Mouse (Mus musculus): Measurements from ENCODE around the gene Usp6nl. TPM values are rescaled to one million over a fixed set of nuclear protein-coding genes. Genes with fewer than 3 reads are reported as not detected.

The Usp6nl gene
- 16.7 and 18.8 TPM in 2 replicates for total RNA-seq (2014; rRNA removed)
- polyA plus RNA-seq (2015; fragmentation: Nextera tagmentation; extraction: Ambion mirVana), result 4.7 and 5.7 TPM in 2 replicates

GRCm38 (mm10) chr2:6322376-6322901 lies at the start of gene Usp6nl:
Usp6nl (plus strand) TSS chr2:6322667.
- ATAC-seq (ENCODE audit: low FRiP score), result peak; percentile 90
- H3K9me3 ChIP-seq (ENCODE audit: low read length), result no peaks in the 10 kb centered on the region
- TF ChIP-seq CTCF (IDR thresholded peaks at IDR 0.05), result no peak
- H3K27ac ChIP-seq (ENCODE audit: low read depth, low read length), result peak within 1 kb of the TSS; percentile 96
- H3K4me3 ChIP-seq (ENCODE audit: low read depth, low read length), result peak within 1 kb of the TSS; percentile 94
- H3K27me3 ChIP-seq (ENCODE audit: insufficient read depth, low read length), result no peaks in the 10 kb centered on the region
- H3K4me1 ChIP-seq (ENCODE audit: insufficient read depth, low read length), result 0 out of 2 replicates have a peak, but pooled peaks cover 3% of the 10 kb centered on the region
- under 1% methylated on average over 44 of the region's 75 CpGs for WGBS
- H3K36me3 ChIP-seq (ENCODE audit: insufficient read depth, low read length), result no peaks in the 10 kb centered on the region
- peak within 1 kb of the TSS; percentile 99 for H3K9ac ChIP-seq (replicated peaks; ENCODE audit: low read length, poor library complexity, severe bottlenecking)
- peak; percentile 78 for DNase-seq (ENCODE audit: low spot score)
- peak within 1 kb of the TSS; percentile 78 for H3K4me2 ChIP-seq (ENCODE audit: low read depth, low read length, poor library complexity, severe bottlenecking)

- H3K36me3 ChIP-seq (ENCODE audit: insufficient read depth, low read length), result no peaks in the 10 kb centered on the region
- no peak overlapping the region for H3K4me3 ChIP-seq (ENCODE audit: low read depth, low read length)
- H3K4me2 ChIP-seq (ENCODE audit: low read depth, low read length, poor library complexity, severe bottlenecking), result no peak overlapping the region
- no peaks in the 10 kb centered on the region for H3K27me3 ChIP-seq (ENCODE audit: insufficient read depth, low read length)
- H3K27ac ChIP-seq (ENCODE audit: low read depth, low read length), result no peak overlapping the region
- no peaks in the 10 kb centered on the region for H3K4me1 ChIP-seq (ENCODE audit: insufficient read depth, low read length)
- no peak overlapping the region for H3K9ac ChIP-seq (replicated peaks; ENCODE audit: low read length, poor library complexity, severe bottlenecking)
- no peaks in the 10 kb centered on the region for H3K9me3 ChIP-seq (ENCODE audit: low read length)
- ATAC-seq (ENCODE audit: low FRiP score) (no peak), DNase-seq (ENCODE audit: low spot score) (no peak)
- 42% methylated on average over 10 of the region's 10 CpGs for WGBS
- no peak for TF ChIP-seq CTCF (IDR thresholded peaks at IDR 0.05)
Measured at GRCm38 (mm10) chr2:6273392-6273845, 49.0 kb upstream of the Usp6nl start.

GRCm38 (mm10) chr2:6278813-6279530 lies 43.5 kb upstream of the Usp6nl start:
- Histone ChIP-seq H3K4me1 (ENCODE audit: insufficient read depth, low read length) (no peaks in the 10 kb centered on the region), H3K27ac (ENCODE audit: low read depth, low read length) (no peak overlapping the region), H3K9ac (replicated peaks; ENCODE audit: low read length, poor library complexity, severe bottlenecking) (no peak overlapping the region), H3K4me2 (ENCODE audit: low read depth, low read length, poor library complexity, severe bottlenecking) (no peak overlapping the region), H3K27me3 (ENCODE audit: insufficient read depth, low read length) (no peaks in the 10 kb centered on the region), H3K36me3 (ENCODE audit: insufficient read depth, low read length) (no peaks in the 10 kb centered on the region), H3K9me3 (ENCODE audit: low read length) (no peaks in the 10 kb centered on the region), H3K4me3 (ENCODE audit: low read depth, low read length) (no peak overlapping the region)
- TF ChIP-seq CTCF (IDR thresholded peaks at IDR 0.05), result no peak
- DNase-seq (ENCODE audit: low spot score), result no peak
- WGBS, result 90% methylated on average over 10 of the region's 10 CpGs
- ATAC-seq (ENCODE audit: low FRiP score), result no peak

GRCm38 (mm10) chr2:6279614-6280301 lies 42.7 kb upstream of the Usp6nl start:
- H3K4me2 ChIP-seq (ENCODE audit: low read depth, low read length, poor library complexity, severe bottlenecking), result no peak overlapping the region
- no peak overlapping the region for H3K9ac ChIP-seq (replicated peaks; ENCODE audit: low read length, poor library complexity, severe bottlenecking)
- H3K27me3 ChIP-seq (ENCODE audit: insufficient read depth, low read length), result no peaks in the 10 kb centered on the region
- H3K4me1 ChIP-seq (ENCODE audit: insufficient read depth, low read length), result no peaks in the 10 kb centered on the region
- no peaks in the 10 kb centered on the region for H3K36me3 ChIP-seq (ENCODE audit: insufficient read depth, low read length)
- no peak overlapping the region for H3K4me3 ChIP-seq (ENCODE audit: low read depth, low read length)
- 80% methylated on average over 10 of the region's 10 CpGs for WGBS
- H3K27ac ChIP-seq (ENCODE audit: low read depth, low read length), result no peak overlapping the region
- TF ChIP-seq CTCF (IDR thresholded peaks at IDR 0.05), result no peak
- no peaks in the 10 kb centered on the region for H3K9me3 ChIP-seq (ENCODE audit: low read length)
- ATAC-seq (ENCODE audit: low FRiP score), result no peak
- DNase-seq (ENCODE audit: low spot score), result no peak

- Histone ChIP-seq H3K27me3 (ENCODE audit: insufficient read depth, low read length) (no peaks in the 10 kb centered on the region), H3K9me3 (ENCODE audit: low read length) (no peaks in the 10 kb centered on the region), H3K4me1 (ENCODE audit: insufficient read depth, low read length) (no peaks in the 10 kb centered on the region), H3K36me3 (ENCODE audit: insufficient read depth, low read length) (no peaks in the 10 kb centered on the region), H3K9ac (replicated peaks; ENCODE audit: low read length, poor library complexity, severe bottlenecking) (no peak overlapping the region), H3K27ac (ENCODE audit: low read depth, low read length) (no peak overlapping the region), H3K4me3 (ENCODE audit: low read depth, low read length) (no peak overlapping the region), H3K4me2 (ENCODE audit: low read depth, low read length, poor library complexity, severe bottlenecking) (no peak overlapping the region)
- DNase-seq (ENCODE audit: low spot score) (no peak), ATAC-seq (ENCODE audit: low FRiP score) (no peak)
- no peak for TF ChIP-seq CTCF (IDR thresholded peaks at IDR 0.05)
- WGBS, result 85% methylated on average over 2 of the region's 2 CpGs
Measured at GRCm38 (mm10) chr2:6283569-6283968, 38.9 kb upstream of the Usp6nl start.

- Histone ChIP-seq H3K9ac (replicated peaks; ENCODE audit: low read length, poor library complexity, severe bottlenecking) (no peak overlapping the region), H3K27ac (ENCODE audit: low read depth, low read length) (no peak overlapping the region), H3K9me3 (ENCODE audit: low read length) (no peaks in the 10 kb centered on the region), H3K4me3 (ENCODE audit: low read depth, low read length) (no peak overlapping the region), H3K4me1 (ENCODE audit: insufficient read depth, low read length) (no peaks in the 10 kb centered on the region), H3K4me2 (ENCODE audit: low read depth, low read length, poor library complexity, severe bottlenecking) (no peak overlapping the region), H3K27me3 (ENCODE audit: insufficient read depth, low read length) (no peaks in the 10 kb centered on the region), H3K36me3 (ENCODE audit: insufficient read depth, low read length) (no peaks in the 10 kb centered on the region)
- 87% methylated on average over 3 of the region's 3 CpGs for WGBS
- TF ChIP-seq CTCF (IDR thresholded peaks at IDR 0.05), result no peak
- ATAC-seq (ENCODE audit: low FRiP score) (no peak), DNase-seq (ENCODE audit: low spot score) (no peak)
Measured at GRCm38 (mm10) chr2:6284784-6285183, 37.7 kb upstream of the Usp6nl start.
